Mouse (Mus musculus): ENCODE results near the gene Tnnt2. TPM values are rescaled to one million over a fixed set of nuclear protein-coding genes. Genes with fewer than 3 reads are reported as not detected.

Tnnt2 gene
- polyA plus RNA-seq, 2 experiments = 104 to 108 TPM

- Histone ChIP-seq H3K36me3 (ENCODE audit: control insufficient read depth, insufficient read depth, low read length) (no peaks in the 10 kb centered on the region), H3K4me1 (ENCODE audit: control insufficient read depth, insufficient read depth, low read length) (peaks cover 5% of the 10 kb centered on the region; the same call in 1 of the 2 replicates), H3K9me3 (ENCODE audit: control insufficient read depth, low read length) (no peaks in the 10 kb centered on the region), H3K4me2 (replicated peaks; ENCODE audit: low read depth, low read length, severe bottlenecking) (no peak overlapping the region), H3K27me3 (ENCODE audit: control insufficient read depth, insufficient read depth, low read length) (no peaks in the 10 kb centered on the region), H3K4me3 (replicated peaks; ENCODE audit: low read length) (no peak overlapping the region), H3K27ac (replicated peaks; ENCODE audit: low read depth, low read length) (no peak overlapping the region), H3K9ac (ENCODE audit: low read depth, low read length, severe bottlenecking) (no peak overlapping the region)
- TF ChIP-seq POLR2A (IDR thresholded peaks at IDR 0.05; ENCODE audit: borderline replicate concordance, extremely low read depth, insufficient read depth, insufficient read length) = no peak
- DNase-seq (ENCODE audit: low spot score) (no peak), ATAC-seq (ENCODE audit: low FRiP score, low read depth) (no peak)
- 89% methylated on average over 10 of the region's 10 CpGs for WGBS
Measured at GRCm38 (mm10) chr1:135843519-135844262, 7.5 kb downstream of the Tnnt2 start.

GRCm38 (mm10) chr1:135844481-135844880, 8.3 kb downstream of the Tnnt2 start:
- no peak for ATAC-seq (ENCODE audit: low FRiP score, low read depth)
- no peak for TF ChIP-seq POLR2A (IDR thresholded peaks at IDR 0.05; ENCODE audit: borderline replicate concordance, extremely low read depth, insufficient read depth, insufficient read length)
- Histone ChIP-seq H3K27ac (replicated peaks; ENCODE audit: low read depth, low read length) (no peak overlapping the region), H3K9ac (ENCODE audit: low read depth, low read length, severe bottlenecking) (no peak overlapping the region), H3K4me1 (ENCODE audit: control insufficient read depth, insufficient read depth, low read length) (peaks cover 5% of the 10 kb centered on the region; the same call in 1 of the 2 replicates), H3K9me3 (ENCODE audit: control insufficient read depth, low read length) (no peaks in the 10 kb centered on the region), H3K27me3 (ENCODE audit: control insufficient read depth, insufficient read depth, low read length) (no peaks in the 10 kb centered on the region), H3K4me2 (replicated peaks; ENCODE audit: low read depth, low read length, severe bottlenecking) (no peak overlapping the region), H3K4me3 (replicated peaks; ENCODE audit: low read length) (no peak overlapping the region), H3K36me3 (ENCODE audit: control insufficient read depth, insufficient read depth, low read length) (no peaks in the 10 kb centered on the region)
- no peak for DNase-seq (ENCODE audit: low spot score)
- 67% methylated on average over 6 of the region's 6 CpGs for WGBS

- no peak overlapping the region for H3K9ac ChIP-seq (ENCODE audit: low read depth, low read length, severe bottlenecking)
- no peaks in the 10 kb centered on the region for H3K27me3 ChIP-seq (ENCODE audit: control insufficient read depth, insufficient read depth, low read length)
- H3K36me3 ChIP-seq (ENCODE audit: control insufficient read depth, insufficient read depth, low read length) = no peaks in the 10 kb centered on the region
- no peak overlapping the region for H3K4me3 ChIP-seq (replicated peaks; ENCODE audit: low read length)
- H3K4me1 ChIP-seq (ENCODE audit: control insufficient read depth, insufficient read depth, low read length) = no peaks in the 10 kb centered on the region
- no peak for ATAC-seq (ENCODE audit: low FRiP score, low read depth)
- DNase-seq (ENCODE audit: low spot score) = no peak
- no peak for TF ChIP-seq POLR2A (IDR thresholded peaks at IDR 0.05; ENCODE audit: borderline replicate concordance, extremely low read depth, insufficient read depth, insufficient read length)
- no peak overlapping the region for H3K27ac ChIP-seq (replicated peaks; ENCODE audit: low read depth, low read length)
- 76% methylated on average over 5 of the region's 5 CpGs for WGBS
- H3K4me2 ChIP-seq (replicated peaks; ENCODE audit: low read depth, low read length, severe bottlenecking) = no peak overlapping the region
- H3K9me3 ChIP-seq (ENCODE audit: control insufficient read depth, low read length) = no peaks in the 10 kb centered on the region
Measured at GRCm38 (mm10) chr1:135846632-135847031, 10.5 kb downstream of the Tnnt2 start.

GRCm38 (mm10) chr1:135847139-135847562, 11.0 kb downstream of the Tnnt2 start:
- no peaks in the 10 kb centered on the region for H3K9me3 ChIP-seq (ENCODE audit: control insufficient read depth, low read length)
- H3K9ac ChIP-seq (ENCODE audit: low read depth, low read length, severe bottlenecking) = no peak overlapping the region
- no peak for TF ChIP-seq POLR2A (IDR thresholded peaks at IDR 0.05; ENCODE audit: borderline replicate concordance, extremely low read depth, insufficient read depth, insufficient read length)
- no peaks in the 10 kb centered on the region for H3K4me1 ChIP-seq (ENCODE audit: control insufficient read depth, insufficient read depth, low read length)
- no peaks in the 10 kb centered on the region for H3K36me3 ChIP-seq (ENCODE audit: control insufficient read depth, insufficient read depth, low read length)
- no peaks in the 10 kb centered on the region for H3K27me3 ChIP-seq (ENCODE audit: control insufficient read depth, insufficient read depth, low read length)
- no peak overlapping the region for H3K4me2 ChIP-seq (replicated peaks; ENCODE audit: low read depth, low read length, severe bottlenecking)
- ATAC-seq (ENCODE audit: low FRiP score, low read depth) = no peak
- no peak for DNase-seq (ENCODE audit: low spot score)
- no peak overlapping the region for H3K4me3 ChIP-seq (replicated peaks; ENCODE audit: low read length)
- WGBS = 29% methylated on average over 6 of the region's 6 CpGs
- H3K27ac ChIP-seq (replicated peaks; ENCODE audit: low read depth, low read length) = no peak overlapping the region

GRCm38 (mm10) chr1:135847611-135848351, 11.6 kb downstream of the Tnnt2 start:
- Histone ChIP-seq H3K4me1 (ENCODE audit: control insufficient read depth, insufficient read depth, low read length) (0 out of 2 replicates have a peak, but pooled peaks cover 3% of the 10 kb centered on the region), H3K9ac (ENCODE audit: low read depth, low read length, severe bottlenecking) (no peak overlapping the region), H3K36me3 (ENCODE audit: control insufficient read depth, insufficient read depth, low read length) (no peaks in the 10 kb centered on the region), H3K4me3 (replicated peaks; ENCODE audit: low read length) (no peak overlapping the region), H3K27ac (replicated peaks; ENCODE audit: low read depth, low read length) (no peak overlapping the region), H3K27me3 (ENCODE audit: control insufficient read depth, insufficient read depth, low read length) (no peaks in the 10 kb centered on the region), H3K4me2 (replicated peaks; ENCODE audit: low read depth, low read length, severe bottlenecking) (no peak overlapping the region), H3K9me3 (ENCODE audit: control insufficient read depth, low read length) (no peaks in the 10 kb centered on the region)
- no peak for ATAC-seq (ENCODE audit: low FRiP score, low read depth)
- no peak for TF ChIP-seq POLR2A (IDR thresholded peaks at IDR 0.05; ENCODE audit: borderline replicate concordance, extremely low read depth, insufficient read depth, insufficient read length)
- 85% methylated on average over 17 of the region's 17 CpGs for WGBS
- DNase-seq (ENCODE audit: low spot score) = no peak

Measured in limb, embryonic 14.5 days (tissue).